ENCODE assay signal across 1 mouse cellular context in the genomic region with DNA sequence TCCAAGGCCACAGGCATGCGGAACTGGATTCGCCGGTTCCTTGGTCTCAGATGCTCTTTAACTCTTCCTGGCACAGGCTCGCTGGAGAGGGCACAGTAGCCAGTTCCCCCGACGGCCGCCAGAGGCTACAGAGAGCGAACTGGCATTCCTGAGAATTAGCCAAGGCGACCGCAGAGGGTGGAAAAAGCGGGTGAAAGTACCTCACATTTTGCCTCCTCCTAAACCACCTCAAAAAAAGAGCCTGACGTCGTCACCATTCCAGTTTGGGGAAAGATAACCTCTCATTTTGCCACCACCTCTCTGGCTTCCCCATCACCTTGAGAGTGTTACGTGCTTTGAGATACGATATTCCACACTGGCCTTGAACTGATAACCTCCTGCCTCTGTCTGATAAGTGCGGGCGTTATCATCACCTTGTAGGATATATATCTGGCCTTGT.
A peak's percentile ranks its signal among the peaks of the same experiment; 100 is the strongest.
TF ChIP-seq lines count a peak whose summit lies in the region.

No protein-coding gene starts in this region.

TF ChIP-seq in C2C12, 6 proteins besides CTCF, POLR2A, EP300 and RAD21:
- peak; percentile 24 for TF ChIP-seq MAX (IDR thresholded peaks at IDR 0.05)
- TF ChIP-seq FOSL1 (IDR thresholded peaks at IDR 0.05; ENCODE audit: insufficient read depth, low read length, poor library complexity, severe bottlenecking) = no peak
- no peak for TF ChIP-seq MYOD1 (IDR thresholded peaks at IDR 0.05; ENCODE audit: control insufficient read depth, insufficient read length, low read depth)
- no peak for TF ChIP-seq USF1 (IDR thresholded peaks at IDR 0.05; ENCODE audit: low read depth)
